Mouse (Mus musculus) CH12.LX (cell line): ENCODE results near the gene Dgkz. TPM values are rescaled to one million over a fixed set of nuclear protein-coding genes. Genes with fewer than 3 reads are reported as not detected.

ENCODE experiments used
- DNase-seq: peaks from one replicate; pipeline ENCODE4 v3.0.0-alpha.2; 2013; ENCODE audit errors: extremely low read depth
- H3K27ac ChIP-seq: 2 replicates; pipeline ENCODE4 v1.5.1; 2012; ENCODE audit warnings: low read depth, mild to moderate bottlenecking, control low read depth, moderate library complexity; ENCODE audit not compliant: insufficient read depth
- H3K27me3 ChIP-seq: replicated peaks from 2 replicates; pipeline ENCODE3; 2012; ENCODE audit warnings: inconsistent platforms
- H3K36me3 ChIP-seq, 2 experiments: replicated peaks in 1 of 2; 2 replicates each; pipeline versions ENCODE3 to v1.6.1; 2012; ENCODE audit warnings: inconsistent platforms in 1 of 2, low read length in 1 of 2, mild to moderate bottlenecking in 1 of 2, mixed read lengths in 1 of 2, moderate library complexity in 1 of 2; ENCODE audit not compliant: control insufficient read depth in 1 of 2, insufficient read depth in 1 of 2
- H3K4me1 ChIP-seq, 2 experiments: 2 replicates each; pipeline ENCODE4 v1.6.1; 2012; ENCODE audit warnings: inconsistent platforms in 1 of 2, moderate library complexity in 1 of 2; ENCODE audit not compliant: insufficient read depth in 2 of 2, control insufficient read depth in 1 of 2
- H3K4me2 ChIP-seq: 2 replicates; pipeline ENCODE4 v1.6.1; 2012; ENCODE audit warnings: low read depth, mild to moderate bottlenecking, control low read depth; ENCODE audit not compliant: poor library complexity, insufficient read depth, severe bottlenecking
- H3K4me3 ChIP-seq, 3 experiments: fragments of 150-350 bp in 1 of 3; sonication (generic) in 1 of 3; replicated peaks in 1 of 3; 2 replicates each; pipeline versions ENCODE3 to v1.5.1; 2011 to 2012; ENCODE audit warnings: low read depth in 2 of 3, low read length in 2 of 3, mild to moderate bottlenecking in 2 of 3, moderate library complexity in 2 of 3, control low read depth in 1 of 3, improper control_type of control experiment in 1 of 3, inconsistent platforms in 1 of 3, mixed read lengths in 1 of 3; ENCODE audit not compliant: poor library complexity in 1 of 3
- H3K79me2 ChIP-seq: replicated peaks from 2 replicates; pipeline ENCODE4 v1.6.1; 2012; ENCODE audit warnings: mild to moderate bottlenecking, moderate library complexity; ENCODE audit not compliant: control insufficient read depth, poor library complexity, insufficient read depth, severe bottlenecking; ENCODE audit errors: extremely low read depth
- H3K9ac ChIP-seq: 2 replicates; pipeline ENCODE4 v1.6.1; 2012; ENCODE audit warnings: low read depth, mild to moderate bottlenecking, control low read depth, moderate library complexity; ENCODE audit not compliant: insufficient read depth
- H3K9me3 ChIP-seq: replicated peaks from 2 replicates; pipeline ENCODE3; 2012; ENCODE audit warnings: low read length, inconsistent platforms, mixed read lengths
- BHLHE40 ChIP-seq: IDR thresholded peaks from 2 replicates; pipeline ENCODE4 v1.6.1; 2011; ENCODE audit warnings: mild to moderate bottlenecking, low read depth, low read length, improper control_type of control experiment
- CHD1 ChIP-seq: IDR thresholded peaks from 2 replicates; pipeline ENCODE4 v1.6.1; 2012; ENCODE audit warnings: low read depth, low read length, improper control_type of control experiment, inconsistent platforms
- CHD2 ChIP-seq: IDR thresholded peaks from 2 replicates; pipeline ENCODE4 v1.6.1; 2011; ENCODE audit warnings: low read length, improper control_type of control experiment
- CTCF ChIP-seq, 2 experiments: IDR thresholded peaks in 1 of 2; conservative IDR thresholded peaks in 1 of 2; 2 replicates each; pipeline ENCODE4 v1.5.1; 2011 to 2012; ENCODE audit warnings: low read depth in 2 of 2, low read length in 2 of 2, improper control_type of control experiment in 1 of 2, inconsistent platforms in 1 of 2, mild to moderate bottlenecking in 1 of 2, moderate library complexity in 1 of 2
- E2F4 ChIP-seq: IDR thresholded peaks from 2 replicates; pipeline ENCODE4 v1.6.1; 2011; ENCODE audit warnings: low read depth, low read length, improper control_type of control experiment; ENCODE audit not compliant: insufficient replicate concordance
- EP300 ChIP-seq: IDR thresholded peaks from 2 replicates; pipeline ENCODE4 v1.6.1; 2011; ENCODE audit warnings: low read length, improper control_type of control experiment
- ETS1 ChIP-seq: conservative IDR thresholded peaks from 2 replicates; pipeline ENCODE4 v1.6.1; 2012; ENCODE audit warnings: low read depth, mild to moderate bottlenecking, inconsistent platforms, low read length, improper control_type of control experiment, moderate library complexity
- IRF4 ChIP-seq: IDR thresholded peaks from 2 replicates; pipeline ENCODE4 v1.6.1; 2014; ENCODE audit warnings: low read depth, mild to moderate bottlenecking, inconsistent platforms, low read length, improper control_type of control experiment
- MAFK ChIP-seq: IDR thresholded peaks from 2 replicates; pipeline ENCODE4 v1.6.1; 2011; ENCODE audit warnings: low read length, improper control_type of control experiment; ENCODE audit not compliant: insufficient replicate concordance
- MEF2A ChIP-seq: IDR thresholded peaks from 2 replicates; pipeline ENCODE4 v1.6.1; 2014; ENCODE audit warnings: low read depth, mild to moderate bottlenecking, inconsistent platforms, low read length, improper control_type of control experiment, borderline replicate concordance
- MYC ChIP-seq: IDR thresholded peaks from 2 replicates; pipeline ENCODE4 v1.6.1; 2011; ENCODE audit warnings: low read depth, mild to moderate bottlenecking, improper control_type of control experiment, low read length
- NELFE ChIP-seq: IDR thresholded peaks from 2 replicates; pipeline ENCODE4 v1.6.1; 2011; ENCODE audit warnings: low read depth, low read length, improper control_type of control experiment
- RAD21 ChIP-seq: IDR thresholded peaks from 2 replicates; pipeline ENCODE4 v1.6.1; 2011; ENCODE audit warnings: low read depth, mild to moderate bottlenecking, low read length, improper control_type of control experiment, moderate library complexity
- RCOR1 ChIP-seq: conservative IDR thresholded peaks from 2 replicates; pipeline ENCODE4 v1.6.1; 2012; ENCODE audit warnings: low read depth, mild to moderate bottlenecking, inconsistent platforms, low read length, improper control_type of control experiment
- SIN3A ChIP-seq: IDR thresholded peaks from 2 replicates; pipeline ENCODE4 v1.6.1; 2012; ENCODE audit warnings: low read length, improper control_type of control experiment, inconsistent platforms
- SMC3 ChIP-seq: IDR thresholded peaks from 2 replicates; pipeline ENCODE4 v1.6.1; 2011; ENCODE audit warnings: low read depth, low read length, improper control_type of control experiment
- TBP ChIP-seq: conservative IDR thresholded peaks from 2 replicates; pipeline ENCODE4 v1.6.1; 2011; ENCODE audit warnings: low read depth, low read length, improper control_type of control experiment
- TCF12 ChIP-seq: IDR thresholded peaks from 2 replicates; pipeline ENCODE4 v1.6.1; 2014; ENCODE audit warnings: low read depth, mild to moderate bottlenecking, inconsistent platforms, low read length, improper control_type of control experiment
- UBTF ChIP-seq: IDR thresholded peaks from 2 replicates; pipeline ENCODE4 v1.6.1; 2012; ENCODE audit warnings: low read depth, mild to moderate bottlenecking, inconsistent platforms, low read length, improper control_type of control experiment, moderate library complexity
- USF2 ChIP-seq: conservative IDR thresholded peaks from 2 replicates; pipeline ENCODE4 v1.6.1; 2011; ENCODE audit warnings: low read depth, low read length, improper control_type of control experiment
- ZC3H11A ChIP-seq: IDR thresholded peaks from 2 replicates; pipeline ENCODE4 v1.6.1; 2012; ENCODE audit warnings: low read depth, mild to moderate bottlenecking, inconsistent platforms, low read length, improper control_type of control experiment
- ZNF384 ChIP-seq: IDR thresholded peaks from 2 replicates; pipeline ENCODE4 v1.6.1; 2012; ENCODE audit warnings: low read depth, low read length, improper control_type of control experiment, inconsistent platforms
- dilution Hi-C: fragments of 300-500 bp; cut with MboI; formaldehyde crosslinking; loops from 2 replicates; pipeline ENCODE4 v1.14.3; 2020; ENCODE audit warnings: low sequenced_read_pairs; ENCODE audit not compliant: extremely low pct_unique_long_range_greater_than_20kb, extremely low pct_ligation_motif_present
- in situ Hi-C: fragments of 300-500 bp; cut with MboI; formaldehyde crosslinking; loops from 3 replicates; pipeline ENCODE4 v1.14.3; 2019; ENCODE audit warnings: low sequenced_read_pairs, low pct_ligation_motif_present, low pct_unique_long_range_greater_than_20kb, mixed read lengths
- polyA plus RNA-seq: library from polyadenylated mRNA; unstranded; fragments of >175 nt; gene quantifications from 2 replicates; pipeline ENCODE4 v1.2.1, GENCODE M21; 2012; ENCODE audit warnings: low read depth; ENCODE audit not compliant: insufficient read length
- total RNA-seq, 2 experiments: library from RNA; depleted of rRNA; stranded (reverse); fragments of 300-350 nt in 1 of 2; fragments of >200 nt in 1 of 2; gene quantifications; 2 replicates each; pipeline ENCODE4 v1.2.3; 2012 to 2014

Gene Dgkz
- total and polyA plus RNA-seq, 3 experiments = 38.6 to 60.2 (median 50.4) TPM

GRCm38 (mm10) chr2:91942356-91942755 is 33.3 kb downstream of the Dgkz start:
- peaks cover 6 to 30% of the 10 kb centered on the region in 2 experiments; a peak in 3 of 4 replicates for H3K4me1 ChIP-seq
- dilution Hi-C loops (no loop called here), in situ Hi-C loops (loop anchor here (5.0 kb wide), 1 partner anchor 45 kb away; no protein-coding TSS in a partner anchor)
- no peak overlapping the region for H3K9ac ChIP-seq
- no peaks in the 10 kb centered on the region for H3K27me3 ChIP-seq
- H3K36me3 ChIP-seq = peaks cover 53 to 93% of the 10 kb centered on the region in 2 experiments
- H3K4me2 ChIP-seq = no peak overlapping the region
- H3K79me2 ChIP-seq = no peaks in the 10 kb centered on the region
- no peak for DNase-seq
- no peaks in the 10 kb centered on the region for H3K9me3 ChIP-seq
- TF ChIP-seq ETS1 (no peak), SMC3 (peak; percentile 10; the same call in 1 of the 2 replicates), NELFE (no peak), CHD1 (no peak), RAD21 (no peak), CTCF (conservative IDR thresholded peaks at IDR 0.05 in 1 of 2, IDR thresholded peaks at IDR 0.05 in 1 of 2; ENCODE audit: low read depth in 2 of 2, low read length in 2 of 2) (peak; percentile 44 to 52; a peak in 3 of 4 replicates), ZC3H11A (no peak), CHD2 (no peak), MAFK (no peak)
- H3K27ac ChIP-seq = no peak overlapping the region
- H3K4me3 ChIP-seq = no peak overlapping the region

GRCm38 (mm10) chr2:91939303-91939935 is 36.2 kb downstream of the Dgkz start:
- Histone ChIP-seq H3K36me3 (peaks cover 74 to 96% of the 10 kb centered on the region in 2 experiments), H3K4me2 (no peak overlapping the region), H3K9ac (no peak overlapping the region), H3K4me1 (peaks cover 2% of the 10 kb centered on the region in 2 experiments; a peak in 3 of 4 replicates), H3K79me2 (no peaks in the 10 kb centered on the region), H3K4me3 (no peak overlapping the region), H3K9me3 (no peaks in the 10 kb centered on the region), H3K27ac (no peak overlapping the region), H3K27me3 (no peaks in the 10 kb centered on the region)
- no peak for DNase-seq
- dilution Hi-C loops (no loop called here), in situ Hi-C loops (no loop called here)
- TF ChIP-seq UBTF (no peak), TBP (no peak), E2F4 (no peak), USF2 (no peak), NELFE (no peak), EP300 (no peak), TCF12 (no peak), ZNF384 (no peak), SIN3A (no peak), RCOR1 (no peak), IRF4 (no peak), RAD21 (no peak), MYC (no peak), BHLHE40 (no peak), MEF2A (no peak)
- TF ChIP-seq, all 38 proteins: peak for 0
